Mouse (Mus musculus): ENCODE measurements around the gene Arhgap28. TPM values are rescaled to one million over a fixed set of nuclear protein-coding genes. Genes with fewer than 3 reads are reported as not detected.

Arhgap28 gene
- total and polyA plus RNA-seq, 2 experiments from 2014 or later = 3.6 to 8.6 TPM

DNA sequence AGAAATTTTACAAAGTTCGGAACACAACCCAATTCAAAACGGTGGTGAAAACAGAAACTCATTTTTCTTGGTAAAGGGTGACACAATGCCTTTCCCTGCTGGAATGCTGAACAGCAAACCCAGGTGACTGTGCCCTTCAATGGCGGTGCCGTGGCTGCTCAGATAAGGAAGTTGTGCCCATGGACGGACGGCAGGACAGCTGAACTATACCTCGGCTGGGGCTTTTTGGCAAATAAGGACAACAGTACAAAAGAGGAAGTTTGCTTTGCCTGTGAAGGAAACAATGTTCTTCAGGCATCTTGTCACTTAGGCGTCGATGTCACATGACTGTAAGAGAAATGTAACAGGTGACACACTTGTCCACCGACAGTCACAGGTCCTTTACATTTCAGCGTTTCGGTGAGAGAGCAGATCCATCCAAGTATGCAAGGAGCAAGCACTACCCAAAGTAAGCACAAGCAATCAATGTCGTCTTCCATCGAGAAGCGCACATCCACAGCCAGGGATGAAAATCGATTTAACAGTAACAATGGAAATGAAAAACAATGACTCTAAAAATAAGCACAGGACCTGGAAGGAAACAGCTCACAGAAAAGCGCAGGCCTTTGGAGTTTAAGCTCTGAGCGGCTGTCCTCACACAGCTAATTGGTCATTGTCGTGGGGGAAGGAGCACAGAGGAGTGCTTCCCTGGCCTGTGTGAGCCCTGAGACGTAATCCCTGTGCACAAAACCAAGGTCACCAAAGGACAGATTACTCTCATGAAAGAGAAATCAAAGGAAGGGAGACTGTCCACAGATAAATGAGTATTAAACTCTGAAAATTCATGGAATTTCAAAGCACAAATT is 114.2 kb downstream of the Arhgap28 start:
- H3K27ac ChIP-seq (ENCODE audit: low read depth, low read length) = no peak overlapping the region
- H3K27me3 ChIP-seq (ENCODE audit: insufficient read depth, low read length) = no peaks in the 10 kb centered on the region
- no peaks in the 10 kb centered on the region for H3K36me3 ChIP-seq (ENCODE audit: insufficient read depth)
- TF ChIP-seq CTCF (IDR thresholded peaks at IDR 0.05; ENCODE audit: low read depth) = no peak
- H3K4me2 ChIP-seq (ENCODE audit: low read depth) = no peak overlapping the region
- ATAC-seq (no peak), DNase-seq (no peak)
- no peaks in the 10 kb centered on the region for H3K4me1 ChIP-seq (ENCODE audit: insufficient read depth)
- WGBS = 46% methylated on average over 20 of the region's 20 CpGs
- no peaks in the 10 kb centered on the region for H3K9me3 ChIP-seq (ENCODE audit: low read length)
- no peak overlapping the region for H3K9ac ChIP-seq
- no peak overlapping the region for H3K4me3 ChIP-seq (ENCODE audit: low read depth, low read length)

DNA sequence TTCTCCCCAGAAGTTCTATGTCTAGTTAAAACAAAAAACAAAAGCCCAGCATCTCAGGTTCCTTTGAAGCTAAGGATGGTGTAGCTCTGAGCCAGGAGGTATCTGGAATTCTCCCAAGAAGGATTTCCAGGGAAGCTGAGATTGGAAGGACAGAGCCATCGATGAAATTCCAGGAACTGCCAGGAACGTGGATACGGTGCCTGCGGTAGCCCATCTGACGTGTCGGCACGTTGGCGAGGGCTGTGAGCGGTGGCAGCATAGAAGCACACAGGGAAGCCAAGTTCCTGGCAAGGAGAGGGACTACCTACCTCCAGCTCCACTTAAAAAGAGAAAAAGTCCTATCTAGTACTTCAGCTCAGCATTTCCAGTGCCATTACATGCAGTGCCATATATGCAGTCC is 115.8 kb downstream of the Arhgap28 start:
- Histone ChIP-seq H3K4me1 (ENCODE audit: insufficient read depth) (no peaks in the 10 kb centered on the region), H3K4me3 (ENCODE audit: low read depth, low read length) (no peak overlapping the region), H3K36me3 (ENCODE audit: insufficient read depth) (no peaks in the 10 kb centered on the region), H3K27me3 (ENCODE audit: insufficient read depth, low read length) (no peaks in the 10 kb centered on the region), H3K9ac (no peak overlapping the region), H3K27ac (ENCODE audit: low read depth, low read length) (no peak overlapping the region), H3K4me2 (ENCODE audit: low read depth) (no peak overlapping the region), H3K9me3 (ENCODE audit: low read length) (no peaks in the 10 kb centered on the region)
- ATAC-seq (no peak), DNase-seq (no peak)
- WGBS = 60% methylated on average over 9 of the region's 9 CpGs
- TF ChIP-seq CTCF (IDR thresholded peaks at IDR 0.05; ENCODE audit: low read depth) = no peak

DNA sequence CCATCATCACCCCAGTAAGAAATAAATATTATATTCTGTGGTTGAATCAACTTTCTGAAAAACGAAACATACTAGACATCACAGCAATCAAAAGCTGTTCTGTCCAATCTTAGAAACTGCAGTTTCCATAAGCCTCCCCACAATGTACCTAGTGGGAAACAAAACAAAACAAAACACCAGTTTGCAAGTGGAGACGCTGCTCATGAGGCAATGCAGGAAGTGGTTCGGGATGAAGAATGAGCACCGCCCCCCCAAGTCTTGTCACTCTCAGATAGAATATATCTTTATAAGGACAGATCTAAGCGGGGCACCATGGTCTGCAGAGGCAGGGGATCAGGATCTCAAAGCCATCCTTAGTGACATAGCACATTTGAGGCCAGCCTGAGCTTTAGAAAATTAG is 117.6 kb downstream of the Arhgap28 start:
- H3K4me1 ChIP-seq (ENCODE audit: insufficient read depth) = no peaks in the 10 kb centered on the region
- no peak overlapping the region for H3K4me3 ChIP-seq (ENCODE audit: low read depth, low read length)
- H3K4me2 ChIP-seq (ENCODE audit: low read depth) = no peak overlapping the region
- no peaks in the 10 kb centered on the region for H3K36me3 ChIP-seq (ENCODE audit: insufficient read depth)
- ATAC-seq = no peak
- no peaks in the 10 kb centered on the region for H3K27me3 ChIP-seq (ENCODE audit: insufficient read depth, low read length)
- H3K27ac ChIP-seq (ENCODE audit: low read depth, low read length) = no peak overlapping the region
- no peak for TF ChIP-seq CTCF (IDR thresholded peaks at IDR 0.05; ENCODE audit: low read depth)
- DNase-seq = no peak
- H3K9me3 ChIP-seq (ENCODE audit: low read length) = no peaks in the 10 kb centered on the region
- H3K9ac ChIP-seq = no peak overlapping the region
- WGBS = 82% methylated on average over 5 of the region's 5 CpGs

DNA sequence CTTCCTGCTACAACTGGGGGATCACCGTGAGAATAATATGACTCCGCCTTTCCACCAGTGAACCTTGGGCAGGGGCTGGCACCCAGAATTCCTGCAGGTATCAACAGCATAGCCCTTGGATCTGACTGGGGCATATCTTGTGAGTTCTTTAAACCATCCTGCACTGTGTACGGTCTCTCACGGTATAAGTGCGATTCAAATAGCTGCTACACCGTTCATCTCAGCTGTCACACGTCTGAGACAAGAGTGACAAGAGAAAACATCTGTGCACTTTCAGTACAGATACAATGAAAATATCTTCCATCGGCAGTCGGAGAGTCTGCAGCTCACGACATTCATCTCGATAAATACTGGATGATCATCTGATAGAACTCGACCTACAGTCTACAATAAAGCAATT is 126.3 kb downstream of the Arhgap28 start:
- no peaks in the 10 kb centered on the region for H3K4me1 ChIP-seq (ENCODE audit: insufficient read depth)
- H3K9me3 ChIP-seq (ENCODE audit: low read length) = no peaks in the 10 kb centered on the region
- no peak overlapping the region for H3K4me3 ChIP-seq (ENCODE audit: low read depth, low read length)
- 52% methylated on average over 12 of the region's 12 CpGs for WGBS
- H3K27me3 ChIP-seq (ENCODE audit: insufficient read depth, low read length) = no peaks in the 10 kb centered on the region
- no peak overlapping the region for H3K27ac ChIP-seq (ENCODE audit: low read depth, low read length)
- no peak for TF ChIP-seq CTCF (IDR thresholded peaks at IDR 0.05; ENCODE audit: low read depth)
- peak; percentile 67 for ATAC-seq
- no peak for DNase-seq
- H3K36me3 ChIP-seq (ENCODE audit: insufficient read depth) = no peaks in the 10 kb centered on the region
- H3K4me2 ChIP-seq (ENCODE audit: low read depth) = no peak overlapping the region
- H3K9ac ChIP-seq = no peak overlapping the region

DNA sequence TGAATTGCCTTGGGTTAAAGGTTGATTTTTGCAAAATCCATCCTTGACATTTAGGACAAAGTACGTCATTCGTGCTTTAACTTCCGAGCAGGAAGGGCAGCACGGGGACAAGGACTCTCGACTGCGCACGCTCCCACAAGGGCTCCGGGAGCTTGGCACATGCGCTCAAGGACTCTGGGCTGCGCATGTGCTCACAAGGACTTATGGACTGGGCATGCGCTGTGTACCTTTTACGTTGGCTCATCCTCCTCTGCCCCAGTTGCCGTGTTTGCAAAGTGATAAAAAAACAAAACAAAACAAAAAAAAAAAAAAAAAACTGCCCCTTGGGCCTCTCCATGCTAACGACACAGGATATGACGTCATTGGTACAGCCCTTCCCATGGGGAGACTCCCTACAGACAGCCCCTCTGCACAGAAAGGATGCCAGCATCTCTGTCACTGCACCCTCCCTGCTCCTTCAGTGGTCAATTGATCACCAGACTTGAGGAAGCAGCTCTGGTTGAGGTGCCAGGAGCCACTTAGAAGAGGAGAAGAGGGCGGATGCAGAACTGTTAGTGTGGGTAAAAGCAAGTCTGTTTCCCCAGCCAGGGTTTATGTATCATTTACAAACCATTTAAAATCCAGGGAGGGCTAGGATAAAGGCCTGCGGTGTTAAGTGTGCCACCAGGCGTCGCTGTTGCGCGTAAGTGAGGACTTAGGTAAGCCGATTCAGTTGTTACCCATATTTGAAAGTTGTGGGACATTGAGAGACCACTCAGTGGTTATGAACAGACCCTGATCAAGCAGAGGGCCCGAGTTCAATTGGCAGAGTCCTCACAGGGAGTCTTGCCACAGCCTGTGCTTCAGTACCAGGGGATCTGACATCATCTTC is 134.0 kb downstream of the Arhgap28 start:
- H3K36me3 ChIP-seq (ENCODE audit: insufficient read depth) = no peaks in the 10 kb centered on the region

DNA sequence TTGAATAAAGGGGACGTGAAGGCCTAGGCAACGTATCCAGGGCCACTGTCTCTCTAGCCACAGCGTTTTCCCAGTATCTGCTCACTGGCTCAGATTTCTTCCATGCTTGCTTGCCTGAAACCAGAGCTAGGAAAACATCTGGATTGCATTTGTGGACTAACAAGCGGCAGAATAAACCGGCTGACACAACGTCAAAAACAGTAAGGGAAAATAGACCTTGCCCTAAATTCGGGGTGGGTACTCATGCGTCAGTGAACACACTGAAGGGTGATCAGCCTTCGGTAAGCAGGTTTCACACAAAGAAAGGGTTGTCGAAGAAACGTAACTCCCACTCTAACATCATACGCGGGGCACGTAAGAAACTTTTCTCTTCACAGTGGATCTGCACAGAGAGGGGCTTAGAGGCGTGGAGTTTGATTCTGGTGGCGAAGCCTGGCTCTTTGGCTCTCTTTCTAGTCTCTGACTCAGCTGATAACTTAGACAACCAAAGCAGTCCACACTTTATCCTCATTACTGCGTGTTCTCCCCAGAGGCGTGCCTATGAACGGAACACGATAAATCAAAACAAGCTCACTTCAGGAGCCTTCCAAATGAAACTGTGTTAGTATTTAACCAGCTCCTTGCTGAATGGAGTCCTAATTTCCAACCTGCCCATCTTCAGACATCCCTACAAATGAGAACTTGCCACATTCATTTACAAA is 137.2 kb downstream of the Arhgap28 start:
- Histone ChIP-seq H3K36me3 (ENCODE audit: insufficient read depth) (no peaks in the 10 kb centered on the region), H3K27me3 (ENCODE audit: insufficient read depth, low read length) (no peaks in the 10 kb centered on the region), H3K4me1 (ENCODE audit: insufficient read depth) (peaks cover 4% of the 10 kb centered on the region), H3K9me3 (ENCODE audit: low read length) (no peaks in the 10 kb centered on the region), H3K4me2 (ENCODE audit: low read depth) (no peak overlapping the region), H3K9ac (no peak overlapping the region), H3K4me3 (ENCODE audit: low read depth, low read length) (no peak overlapping the region), H3K27ac (ENCODE audit: low read depth, low read length) (no peak overlapping the region)
- TF ChIP-seq CTCF (IDR thresholded peaks at IDR 0.05; ENCODE audit: low read depth) = no peak
- no peak for DNase-seq
- ATAC-seq = no peak
- 58% methylated on average over 20 of the region's 20 CpGs for WGBS

More for the DNA sequence above, 134.0 kb downstream of the Arhgap28 start:
- ATAC-seq (peak; percentile 76), DNase-seq (peak; percentile 92)
- TF ChIP-seq CTCF (IDR thresholded peaks at IDR 0.05; ENCODE audit: low read depth) = peak; percentile 91
- H3K9ac ChIP-seq = no peak overlapping the region
- 72% methylated on average over 23 of the region's 23 CpGs for WGBS
- H3K9me3 ChIP-seq (ENCODE audit: low read length) = no peaks in the 10 kb centered on the region
- no peak overlapping the region for H3K4me2 ChIP-seq (ENCODE audit: low read depth)
- no peaks in the 10 kb centered on the region for H3K27me3 ChIP-seq (ENCODE audit: insufficient read depth, low read length)
- H3K27ac ChIP-seq (ENCODE audit: low read depth, low read length) = no peak overlapping the region
- peaks cover 4% of the 10 kb centered on the region for H3K4me1 ChIP-seq (ENCODE audit: insufficient read depth)
- no peak overlapping the region for H3K4me3 ChIP-seq (ENCODE audit: low read depth, low read length)

Data from forebrain, postnatal 0 days (tissue).